Mouse (Mus musculus) stomach, embryonic 14.5 days (tissue): ENCODE data around the gene Plekhm1. TPM values are rescaled to one million over a fixed set of nuclear protein-coding genes. Genes with fewer than 3 reads are reported as not detected.
A peak's percentile ranks its signal among the peaks of the same experiment; 100 is the strongest.

ENCODE experiments used
- ATAC-seq: fragments of 200-750 bp; cut with Nextera tagmentation; 2 replicates; pipeline ENCODE4 v1.8.0; 2017; ENCODE audit warnings: low read depth, moderate TSS enrichment; ENCODE audit not compliant: insufficient number of reproducible peaks, insufficient read depth, low FRiP score
- H3K27ac ChIP-seq: fragments of 300-500 bp; sonication (generic); 2 replicates; pipeline ENCODE4 v1.5.1; 2014; ENCODE audit warnings: mild to moderate bottlenecking, low read length, moderate library complexity, mixed read lengths
- H3K27me3 ChIP-seq: fragments of 300-500 bp; sonication (generic); 2 replicates; pipeline ENCODE4 v1.6.1; 2014; ENCODE audit warnings: low read length, control low read depth, mixed read lengths; ENCODE audit not compliant: control insufficient read depth, insufficient read depth
- H3K36me3 ChIP-seq: fragments of 300-500 bp; sonication (generic); 2 replicates; pipeline ENCODE4 v1.6.1; 2014; ENCODE audit warnings: mild to moderate bottlenecking, control low read depth, low read length, moderate library complexity, mixed read lengths; ENCODE audit not compliant: control insufficient read depth, insufficient read depth
- H3K4me1 ChIP-seq: fragments of 300-500 bp; sonication (generic); 2 replicates; pipeline ENCODE4 v1.6.1; 2014; ENCODE audit warnings: low read length, control low read depth, mixed read lengths; ENCODE audit not compliant: control insufficient read depth, insufficient read depth
- H3K4me2 ChIP-seq: fragments of 300-500 bp; sonication (generic); replicated peaks from 2 replicates; pipeline ENCODE4 v1.6.1; 2014; ENCODE audit warnings: low read depth, low read length, control low read depth
- H3K4me3 ChIP-seq: fragments of 300-500 bp; sonication (generic); 2 replicates; pipeline ENCODE4 v1.5.1; 2014; ENCODE audit warnings: low read depth, low read length, control low read depth
- H3K9ac ChIP-seq: fragments of 300-500 bp; sonication (generic); replicated peaks from 2 replicates; pipeline ENCODE4 v1.6.1; 2014; ENCODE audit warnings: low read depth, mild to moderate bottlenecking, control low read depth, low read length, moderate library complexity, mixed read lengths
- H3K9me3 ChIP-seq: fragments of 300-500 bp; sonication (generic); 2 replicates; pipeline ENCODE4 v1.6.1; 2016; ENCODE audit warnings: low read depth, low read length, control low read depth; ENCODE audit not compliant: control insufficient read depth
- WGBS: fragments of 180-500 bp; shearing (Covaris S2); extraction: QIAGEN DNeasy Blood & Tissue Kit; methylation state at CpG from one replicate; pipeline ENCODE4 v1.1.7; 2014; 5-methylcytosine and 5-hydroxymethylcytosine counted together
- polyA plus RNA-seq: library from polyadenylated mRNA; unstranded; fragments of >200 nt; fragmentation: Nextera tagmentation; extraction: Ambion mirVana; gene quantifications from 2 replicates; pipeline ENCODE4 v1.2.1, GENCODE M21; 2014

The Plekhm1 gene
- polyA plus RNA-seq, 1 experiment from 2014 or later, result 7.5 TPM

- H3K27me3 ChIP-seq, result peaks cover 8% of the 10 kb centered on the region
- H3K36me3 ChIP-seq, result no peaks in the 10 kb centered on the region
- no peak for ATAC-seq
- no peak overlapping the region for H3K9ac ChIP-seq
- H3K4me2 ChIP-seq, result no peak overlapping the region
- no peak overlapping the region; the same call in 1 of the 2 replicates for H3K27ac ChIP-seq
- WGBS, result 77% methylated on average over 16 of the region's 16 CpGs
- 0 out of 2 replicates have a peak, but pooled peaks cover 5% of the 10 kb centered on the region for H3K9me3 ChIP-seq
- H3K4me3 ChIP-seq, result no peak overlapping the region
- H3K4me1 ChIP-seq, result peaks cover 3% of the 10 kb centered on the region; the same call in 1 of the 2 replicates
Observed at GRCm38 (mm10) chr11:103356938-103357670, 55.4 kb downstream of the Plekhm1 start.

- peak; percentile 63 for ATAC-seq
- 0 out of 2 replicates have a peak, but pooled peaks cover 5% of the 10 kb centered on the region for H3K9me3 ChIP-seq
- no peaks in the 10 kb centered on the region for H3K36me3 ChIP-seq
- H3K4me2 ChIP-seq, result peak overlapping the region; percentile 31
- peak overlapping the region; percentile 16; the same call in 1 of the 2 replicates for H3K4me3 ChIP-seq
- 17% methylated on average over 11 of the region's 11 CpGs for WGBS
- peak overlapping the region; percentile 59; the same call in 1 of the 2 replicates for H3K27ac ChIP-seq
- H3K4me1 ChIP-seq, result peaks cover 3% of the 10 kb centered on the region; the same call in 1 of the 2 replicates
- H3K9ac ChIP-seq, result peak overlapping the region; percentile 2; the same call in 1 of the 2 replicates
- H3K27me3 ChIP-seq, result peaks cover 5% of the 10 kb centered on the region; the same call in 1 of the 2 replicates
Observed at GRCm38 (mm10) chr11:103356032-103356571, 56.4 kb downstream of the Plekhm1 start.

GRCm38 (mm10) chr11:103355251-103355650 lies 57.2 kb downstream of the Plekhm1 start:
- ATAC-seq, result no peak
- Histone ChIP-seq H3K27me3 (peaks cover 5% of the 10 kb centered on the region; the same call in 1 of the 2 replicates), H3K4me3 (peak overlapping the region; percentile 11; the same call in 1 of the 2 replicates), H3K4me2 (peak overlapping the region; percentile 25), H3K36me3 (no peaks in the 10 kb centered on the region), H3K27ac (peak overlapping the region; percentile 23; the same call in 1 of the 2 replicates), H3K9ac (no peak overlapping the region), H3K9me3 (0 out of 2 replicates have a peak, but pooled peaks cover 5% of the 10 kb centered on the region), H3K4me1 (peaks cover 3% of the 10 kb centered on the region; the same call in 1 of the 2 replicates)
- WGBS, result 22% methylated on average over 11 of the region's 11 CpGs

GRCm38 (mm10) chr11:103354033-103354432 lies 58.5 kb downstream of the Plekhm1 start:
- H3K4me2 ChIP-seq, result no peak overlapping the region
- H3K27ac ChIP-seq, result no peak overlapping the region
- 0 out of 2 replicates have a peak, but pooled peaks cover 5% of the 10 kb centered on the region for H3K9me3 ChIP-seq
- no peak for ATAC-seq
- H3K4me1 ChIP-seq, result no peaks in the 10 kb centered on the region; the same call in 1 of the 2 replicates
- H3K36me3 ChIP-seq, result no peaks in the 10 kb centered on the region
- H3K27me3 ChIP-seq, result no peaks in the 10 kb centered on the region
- H3K4me3 ChIP-seq, result no peak overlapping the region
- no peak overlapping the region for H3K9ac ChIP-seq
- 63% methylated on average over 3 of the region's 3 CpGs for WGBS

- H3K27me3 ChIP-seq, result no peaks in the 10 kb centered on the region
- no peak for ATAC-seq
- no peaks in the 10 kb centered on the region; the same call in 1 of the 2 replicates for H3K4me1 ChIP-seq
- no peak overlapping the region for H3K4me3 ChIP-seq
- H3K9ac ChIP-seq, result no peak overlapping the region
- no peak overlapping the region for H3K4me2 ChIP-seq
- WGBS, result 85% methylated on average over 5 of the region's 5 CpGs
- no peak overlapping the region for H3K27ac ChIP-seq
- no peaks in the 10 kb centered on the region for H3K36me3 ChIP-seq
- 0 out of 2 replicates have a peak, but pooled peaks cover 5% of the 10 kb centered on the region for H3K9me3 ChIP-seq
Observed at GRCm38 (mm10) chr11:103352239-103352814, 60.2 kb downstream of the Plekhm1 start.

- no peak for ATAC-seq
- H3K27ac ChIP-seq, result no peak overlapping the region
- no peak overlapping the region for H3K4me3 ChIP-seq
- H3K36me3 ChIP-seq, result no peaks in the 10 kb centered on the region
- peaks cover 12% of the 10 kb centered on the region for H3K4me1 ChIP-seq
- no peaks in the 10 kb centered on the region for H3K27me3 ChIP-seq
- 0 out of 2 replicates have a peak, but pooled peaks cover 5% of the 10 kb centered on the region for H3K9me3 ChIP-seq
- H3K9ac ChIP-seq, result no peak overlapping the region
- 84% methylated on average over 12 of the region's 12 CpGs for WGBS
- H3K4me2 ChIP-seq, result no peak overlapping the region
Observed at GRCm38 (mm10) chr11:103350711-103351315, 61.7 kb downstream of the Plekhm1 start.

- H3K9me3 ChIP-seq, result 0 out of 2 replicates have a peak, but pooled peaks cover 5% of the 10 kb centered on the region
- no peak overlapping the region for H3K4me2 ChIP-seq
- H3K36me3 ChIP-seq, result no peaks in the 10 kb centered on the region
- H3K9ac ChIP-seq, result no peak overlapping the region
- no peaks in the 10 kb centered on the region for H3K27me3 ChIP-seq
- H3K4me1 ChIP-seq, result peaks cover 19% of the 10 kb centered on the region
- 84% methylated on average over 2 of the region's 2 CpGs for WGBS
- H3K4me3 ChIP-seq, result no peak overlapping the region
- no peak for ATAC-seq
- H3K27ac ChIP-seq, result no peak overlapping the region
Observed at GRCm38 (mm10) chr11:103349699-103350098, 62.8 kb downstream of the Plekhm1 start.

- 39% methylated on average over 5 of the region's 5 CpGs for WGBS
- H3K27ac ChIP-seq, result peak overlapping the region; percentile 84
- H3K36me3 ChIP-seq, result no peaks in the 10 kb centered on the region
- peak overlapping the region; percentile 21 for H3K4me2 ChIP-seq
- H3K4me1 ChIP-seq, result peaks cover 20% of the 10 kb centered on the region
- no peak overlapping the region for H3K4me3 ChIP-seq
- H3K9ac ChIP-seq, result no peak overlapping the region
- ATAC-seq, result peak; percentile 88
- no peaks in the 10 kb centered on the region for H3K9me3 ChIP-seq
- H3K27me3 ChIP-seq, result no peaks in the 10 kb centered on the region
Observed at GRCm38 (mm10) chr11:103346657-103347056, 65.8 kb downstream of the Plekhm1 start.
